Mouse (Mus musculus) regulatory T cell (primary cell): ENCODE data around the gene Hbb-bs.
"Not testable (repeated sequence)": the region's sequence is repeated elsewhere in the genome, so short reads cannot be mapped to it uniquely, and the experiment has no call there.

Source experiments
- in situ Hi-C: fragments of 300-600 bp; cut with MboI, MseI; formaldehyde crosslinking; loops from one replicate; pipeline ENCODE4 v1.15.1; 2025; ENCODE audit warnings: high pct_unique_total_duplicates

Gene Hbb-bs

GRCm38 (mm10) chr7:103811223-103811845, 16.6 kb downstream of the Hbb-bs start:
- in situ Hi-C loops, result no loop called here

GRCm38 (mm10) chr7:103810746-103811145, 17.1 kb downstream of the Hbb-bs start:
- in situ Hi-C loops, result no loop called here

- in situ Hi-C loops, result no loop called here
These were observed 17.6 kb downstream of the Hbb-bs start for GRCm38 (mm10) chr7:103810296-103810695.

- in situ Hi-C loops, result no loop called here
These were observed 18.1 kb downstream of the Hbb-bs start for GRCm38 (mm10) chr7:103809801-103810155.

- in situ Hi-C loops, result no loop called here
These were observed 18.7 kb downstream of the Hbb-bs start for GRCm38 (mm10) chr7:103808971-103809800.

- in situ Hi-C loops, result not testable (repeated sequence)
These were observed 19.8 kb downstream of the Hbb-bs start for GRCm38 (mm10) chr7:103808120-103808519.

- in situ Hi-C loops, result no loop called here
These were observed 21.0 kb downstream of the Hbb-bs start for GRCm38 (mm10) chr7:103806856-103807255.

- in situ Hi-C loops, result no loop called here
These were observed 35.1 kb downstream of the Hbb-bs start for GRCm38 (mm10) chr7:103792669-103793388.

- in situ Hi-C loops, result no loop called here
These were observed 36.2 kb downstream of the Hbb-bs start, which contains the start of gene Olfr67 for GRCm38 (mm10) chr7:103791721-103792120. Gene Olfr67, minus strand, starts transcription at chr7:103791821.

- in situ Hi-C loops, result no loop called here
These were observed 48.3 kb downstream of the Hbb-bs start, which contains the start of gene Olfr68 for GRCm38 (mm10) chr7:103779598-103779997. Gene Olfr68, minus strand, starts transcription at chr7:103779698.

- in situ Hi-C loops, result not testable (repeated sequence)
These were observed 50.2 kb downstream of the Hbb-bs start for GRCm38 (mm10) chr7:103777652-103778051.
